Mouse (Mus musculus) liver, embryonic 14.5 days (tissue): Measurements from ENCODE around the gene Uqcc2.

ENCODE experiments used
- CTCF ChIP-seq: IDR thresholded peaks from 2 replicates; pipeline ENCODE4 v1.5.1; 2016; ENCODE audit warnings: antibody characterized with exemption, low read depth, control low read depth
- EP300 ChIP-seq: IDR thresholded peaks from 2 replicates; pipeline ENCODE4 v1.6.1; 2016; ENCODE audit warnings: antibody characterized with exemption, low read depth

GRCm38 (mm10) chr17:27101675-27102074 lies 32.0 kb downstream of the Uqcc2 start:
- no peak for TF ChIP-seq CTCF
- no peak for TF ChIP-seq EP300
